Mouse (Mus musculus) kidney, adult 2 months (tissue): ENCODE data around the gene Hdhd5. TPM values are rescaled to one million over a fixed set of nuclear protein-coding genes. Genes with fewer than 3 reads are reported as not detected.

ENCODE experiments used
- DNase-seq: peaks from one replicate; pipeline ENCODE4 v3.0.0; 2021
- H3K27ac ChIP-seq: fragments of 200-500 bp; 2 replicates; pipeline ENCODE4 v1.5.1; 2012; ENCODE audit warnings: low read depth, low read length, control low read depth, inconsistent platforms; ENCODE audit not compliant: insufficient read depth
- H3K27me3 ChIP-seq: fragments of 200-500 bp; replicated peaks from 2 replicates; pipeline ENCODE4 v1.6.1; 2012; ENCODE audit warnings: mild to moderate bottlenecking, moderate library complexity, low read length, inconsistent platforms; ENCODE audit not compliant: control insufficient read depth, insufficient read depth
- H3K36me3 ChIP-seq: fragments of 200-500 bp; 2 replicates; pipeline ENCODE4 v1.6.1; 2012; ENCODE audit warnings: mild to moderate bottlenecking, moderate library complexity, low read length, inconsistent platforms; ENCODE audit not compliant: control insufficient read depth, insufficient read depth
- H3K4me1 ChIP-seq: fragments of 200-500 bp; 2 replicates; pipeline ENCODE4 v1.6.1; 2011; ENCODE audit warnings: low read length; ENCODE audit not compliant: control insufficient read depth, insufficient read depth
- H3K4me3 ChIP-seq: fragments of 200-500 bp; 2 replicates; pipeline ENCODE4 v1.5.1; 2011; ENCODE audit warnings: mild to moderate bottlenecking, low read depth, low read length, control low read depth; ENCODE audit not compliant: insufficient read depth
- CTCF ChIP-seq: fragments of 200-500 bp; conservative IDR thresholded peaks from 2 replicates; pipeline ENCODE4 v1.5.1; 2011; ENCODE audit warnings: low read depth, mild to moderate bottlenecking, control low read depth, low read length, moderate library complexity, mixed read lengths; ENCODE audit not compliant: insufficient read depth, insufficient read length
- POLR2A ChIP-seq: fragments of 200-500 bp; IDR thresholded peaks from one replicate; pipeline ENCODE4 v1.6.1; 2011; ENCODE audit warnings: low read depth, low read length, control low read depth
- WGBS: fragments of 180-500 bp; shearing (Covaris S2); methylation state at CpG from one replicate; pipeline ENCODE4 v1.1.7; 2018; 5-methylcytosine and 5-hydroxymethylcytosine counted together
- polyA plus RNA-seq: library from polyadenylated mRNA; depleted of rRNA; stranded (reverse); fragments of >200 nt; gene quantifications from 2 replicates; pipeline ENCODE4 v1.2.3, GENCODE M21; 2012; rRNA removed

The Hdhd5 gene
- polyA plus RNA-seq, 1 experiment, result 36.1 TPM

- 77% methylated on average over 4 of the region's 4 CpGs for WGBS
- Histone ChIP-seq H3K27ac (no peak overlapping the region), H3K36me3 (no peaks in the 10 kb centered on the region), H3K4me1 (peaks cover 16% of the 10 kb centered on the region), H3K27me3 (no peaks in the 10 kb centered on the region), H3K4me3 (no peak overlapping the region)
- no peak for DNase-seq
- TF ChIP-seq CTCF, result no peak
- no peak for TF ChIP-seq POLR2A
Observed at GRCm38 (mm10) chr6:120465393-120465792, 65.7 kb downstream of the Hdhd5 start.

- no peaks in the 10 kb centered on the region for H3K27me3 ChIP-seq
- TF ChIP-seq CTCF (no peak), POLR2A (no peak)
- WGBS, result 56% methylated on average over 9 of the region's 9 CpGs
- no peak for DNase-seq
- H3K36me3 ChIP-seq, result no peaks in the 10 kb centered on the region
- no peak overlapping the region for H3K27ac ChIP-seq
- peaks cover 16% of the 10 kb centered on the region for H3K4me1 ChIP-seq
- H3K4me3 ChIP-seq, result peak overlapping the region; percentile 85
Observed at GRCm38 (mm10) chr6:120464406-120464939, 66.6 kb downstream of the Hdhd5 start.

- Histone ChIP-seq H3K4me1 (peaks cover 16% of the 10 kb centered on the region), H3K27ac (no peak overlapping the region), H3K27me3 (no peaks in the 10 kb centered on the region), H3K36me3 (no peaks in the 10 kb centered on the region), H3K4me3 (peak overlapping the region; percentile 85)
- DNase-seq, result peak; percentile 64
- TF ChIP-seq CTCF (no peak), POLR2A (no peak)
- WGBS, result 5% methylated on average over 11 of the region's 11 CpGs
Observed at GRCm38 (mm10) chr6:120463884-120464283, 67.2 kb downstream of the Hdhd5 start.

DNA sequence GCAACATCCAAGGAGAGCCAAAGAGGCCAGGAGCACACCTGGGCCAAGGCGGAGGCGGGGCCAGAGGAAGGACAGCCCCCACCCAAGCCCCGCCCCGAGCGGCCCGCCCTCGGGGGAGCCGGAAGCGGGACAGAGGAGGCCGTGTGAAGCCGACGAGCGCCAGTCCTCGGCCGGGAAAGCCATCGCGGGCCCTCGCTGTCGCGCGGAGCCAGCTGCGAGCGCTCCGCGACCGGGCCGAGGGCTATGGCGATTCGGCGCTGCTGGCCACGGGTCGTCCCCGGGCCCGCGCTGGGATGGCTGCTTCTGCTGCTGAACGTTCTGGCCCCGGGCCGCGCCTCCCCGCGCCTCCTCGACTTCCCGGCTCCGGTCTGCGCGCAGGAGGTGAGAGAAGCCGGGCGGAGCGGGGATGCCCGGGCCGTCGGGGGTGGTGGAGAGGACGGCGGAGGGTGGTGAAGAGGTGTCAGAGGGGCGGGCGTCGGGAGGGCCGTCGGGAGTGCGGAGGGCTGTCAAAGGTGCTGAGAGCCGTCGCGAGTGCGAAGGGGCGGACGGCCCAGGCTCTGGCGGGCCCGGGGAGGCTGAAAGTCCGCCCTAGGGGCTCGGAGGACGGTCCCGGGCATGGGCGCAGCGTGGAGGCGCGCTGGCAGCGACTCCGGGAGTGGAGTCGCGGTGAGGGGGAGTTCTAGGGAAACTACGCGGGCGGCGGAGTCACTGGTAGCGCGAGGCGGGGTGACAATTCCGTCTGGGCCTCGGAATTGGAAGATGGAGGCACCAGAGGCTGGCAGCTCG lies 67.8 kb downstream of the Hdhd5 start, which contains the start of gene Il17ra:
Gene Il17ra (plus strand): TSS at position 162 of the 786 bp plus-strand sequence.
- Histone ChIP-seq H3K36me3 (no peaks in the 10 kb centered on the region), H3K27ac (peak within 1 kb of the TSS; percentile 43; the same call in 1 of the 2 replicates), H3K4me1 (peaks cover 16% of the 10 kb centered on the region), H3K27me3 (no peaks in the 10 kb centered on the region), H3K4me3 (peak within 1 kb of the TSS; percentile 85)
- no peak for TF ChIP-seq CTCF
- peak; percentile 37 for TF ChIP-seq POLR2A
- WGBS, result under 1% methylated on average over 89 of the region's 90 CpGs
- DNase-seq, result peak; percentile 92

- TF ChIP-seq CTCF (no peak), POLR2A (no peak)
- H3K4me1 ChIP-seq, result peaks cover 16% of the 10 kb centered on the region
- no peak overlapping the region for H3K4me3 ChIP-seq
- DNase-seq, result no peak
- no peaks in the 10 kb centered on the region for H3K27me3 ChIP-seq
- 62% methylated on average over 6 of the region's 6 CpGs for WGBS
- no peak overlapping the region for H3K27ac ChIP-seq
- H3K36me3 ChIP-seq, result no peaks in the 10 kb centered on the region
Observed at GRCm38 (mm10) chr6:120462251-120462650, 68.9 kb downstream of the Hdhd5 start.

GRCm38 (mm10) chr6:120461217-120461616 lies 69.9 kb downstream of the Hdhd5 start:
- H3K4me1 ChIP-seq, result peaks cover 7% of the 10 kb centered on the region; the same call in 1 of the 2 replicates
- H3K27ac ChIP-seq, result no peak overlapping the region
- DNase-seq, result no peak
- WGBS, result 73% methylated on average over 15 of the region's 15 CpGs
- H3K4me3 ChIP-seq, result no peak overlapping the region
- no peaks in the 10 kb centered on the region for H3K36me3 ChIP-seq
- H3K27me3 ChIP-seq, result no peaks in the 10 kb centered on the region
- TF ChIP-seq CTCF (no peak), POLR2A (no peak)

Other genes starting within 250 kb of the Hdhd5 start
- gene D330020A13Rik, start 237.0 kb downstream of the Hdhd5 start, polyA plus RNA-seq, result 0.09 and 0.22 TPM in 2 replicates
- 28.9 and 35.3 TPM in 2 replicates for gene B4galnt3, start 236.8 kb downstream of the Hdhd5 start, polyA plus RNA-seq
- 3.5 and 4.3 TPM in 2 replicates for gene Kdm5a, start 167.2 kb downstream of the Hdhd5 start, polyA plus RNA-seq
- gene Ccdc77, start 166.9 kb downstream of the Hdhd5 start, polyA plus RNA-seq, result 2.3 and 3.1 TPM in 2 replicates
- 36.1 and 37.2 TPM in 2 replicates for gene Il17ra, start 68.1 kb downstream of the Hdhd5 start, polyA plus RNA-seq
- gene Tmem121b, start 37.5 kb downstream of the Hdhd5 start, polyA plus RNA-seq, result 0.01 and 0.05 TPM in 2 replicates
- 4.4 and 5.4 TPM in 2 replicates for gene Cecr2, start 135.1 kb upstream of the Hdhd5 start, polyA plus RNA-seq
- gene Slc25a18, start 242.3 kb upstream of the Hdhd5 start, polyA plus RNA-seq, result 0.03 and 0.08 TPM in 2 replicates